Mouse (Mus musculus) left cerebral cortex, adult 9 months (tissue): ENCODE measurements around the gene Jam2.

Source experiments
- DNase-seq, 2 experiments: peaks; one replicate each; pipeline ENCODE4 v3.0.0; 2022; ENCODE audit warnings: low spot score in 2 of 2

Jam2 gene

GRCm38 (mm10) chr16:84835823-84836743 is 62.2 kb downstream of the Jam2 start:
- DNase-seq: peak in 1 of 2 experiments; percentile 30

GRCm38 (mm10) chr16:84838576-84838975 is 64.7 kb downstream of the Jam2 start:
- no peak for DNase-seq

- DNase-seq: no peak
These were observed 79.6 kb downstream of the Jam2 start for GRCm38 (mm10) chr16:84853492-84853891.

- no peak for DNase-seq
These were observed 90.7 kb downstream of the Jam2 start for GRCm38 (mm10) chr16:84864656-84865055.

GRCm38 (mm10) chr16:84873805-84874204 is 99.9 kb downstream of the Jam2 start:
- no peak for DNase-seq

GRCm38 (mm10) chr16:84875012-84875717 is 101.2 kb downstream of the Jam2 start:
- DNase-seq: peak in 1 of 2 experiments; percentile 55
